Mouse (Mus musculus) liver, adult 2 months (tissue): ENCODE measurements around the gene Prpf6.

Experiments used
- CTCF ChIP-seq: fragments of 200-500 bp; IDR thresholded peaks from 2 replicates; pipeline ENCODE4 v1.5.1; 2011; ENCODE audit warnings: low read depth, low read length, control low read depth
- POLR2A ChIP-seq: fragments of 200-500 bp; IDR thresholded peaks from 2 replicates; pipeline ENCODE4 v1.6.1; 2011; ENCODE audit warnings: low read length, control low read depth; ENCODE audit not compliant: insufficient read depth; ENCODE audit errors: extremely low read depth

DNA sequence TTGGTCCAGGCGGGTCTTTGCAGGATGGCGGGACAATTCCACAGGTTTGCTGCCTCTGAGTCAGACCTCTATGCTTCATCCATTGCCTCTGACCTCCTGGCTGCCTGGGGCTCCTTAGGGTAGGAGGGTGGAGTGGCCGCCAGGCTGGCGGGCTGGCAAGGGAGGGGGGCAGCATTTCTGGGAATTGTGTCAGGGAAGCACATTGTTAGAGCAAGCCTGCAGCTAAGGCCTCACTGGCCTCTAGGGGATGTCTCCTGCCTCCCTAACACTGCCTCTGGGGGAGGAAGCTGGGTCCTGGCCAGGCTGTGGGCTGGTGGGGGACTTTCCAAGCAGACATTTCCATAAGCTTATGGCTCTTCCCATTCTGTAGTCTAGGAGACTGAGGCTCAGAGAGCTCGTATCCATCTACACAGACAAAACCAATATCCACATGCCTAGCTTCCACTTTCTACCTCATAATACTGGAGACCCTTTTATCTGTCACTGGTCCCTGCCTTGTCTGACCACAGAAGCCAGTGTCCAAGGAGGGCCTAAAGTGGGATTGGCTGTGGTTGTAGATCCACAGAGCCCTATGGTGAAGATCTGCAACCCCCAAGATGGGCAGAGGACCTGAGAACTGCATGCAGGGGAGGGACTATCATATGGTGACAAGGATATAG, 85.6 kb downstream of the Prpf6 start:
- TF ChIP-seq CTCF (peak; percentile 24; the same call in 1 of the 2 replicates), POLR2A (no peak)
